Mouse (Mus musculus) G1E (cell line): ENCODE measurements around the gene Klc4. TPM values are rescaled to one million over a fixed set of nuclear protein-coding genes. Genes with fewer than 3 reads are reported as not detected.

Experiments
- ATAC-seq: 2 replicates; pipeline ENCODE4 v1.8.0; 2016; ENCODE audit warnings: mild to moderate bottlenecking; ENCODE audit not compliant: insufficient number of reproducible peaks, poor library complexity, low FRiP score, severe bottlenecking; ENCODE audit errors: extremely low read depth
- DNase-seq: peaks from one replicate; pipeline ENCODE4 v3.0.0; 2012; ENCODE audit warnings: low spot score
- H3K27me3 ChIP-seq: 2 replicates; pipeline ENCODE4 v1.6.1; 2012; ENCODE audit warnings: mild to moderate bottlenecking, low read length, inconsistent platforms; ENCODE audit not compliant: insufficient read depth
- H3K36me3 ChIP-seq: replicated peaks from 2 replicates; pipeline ENCODE3; 2012; ENCODE audit warnings: mild to moderate bottlenecking, inconsistent platforms
- H3K4me1 ChIP-seq: 2 replicates; pipeline ENCODE4 v1.6.1; 2012; ENCODE audit warnings: low read depth, low read length, inconsistent platforms, mixed read lengths; ENCODE audit not compliant: insufficient read depth
- H3K4me3 ChIP-seq: 2 replicates; pipeline ENCODE4 v1.5.1; 2012; ENCODE audit warnings: low read depth, mild to moderate bottlenecking, inconsistent platforms, low read length, moderate library complexity, mixed read lengths
- H3K9me3 ChIP-seq: replicated peaks from 2 replicates; pipeline ENCODE4 v1.6.1; 2012; ENCODE audit warnings: inconsistent platforms
- CTCF ChIP-seq: IDR thresholded peaks from 2 replicates; pipeline ENCODE4 v1.5.1; 2012; ENCODE audit warnings: low read depth, low read length, inconsistent platforms, mixed read lengths
- GATA1 ChIP-seq: IDR thresholded peaks from 2 replicates; pipeline ENCODE4 v1.6.1; 2012; ENCODE audit warnings: borderline replicate concordance, low read length, inconsistent platforms, mixed read lengths
- GATA2 ChIP-seq: IDR thresholded peaks from 2 replicates; pipeline ENCODE4 v1.6.1; 2012; ENCODE audit warnings: low read depth, low read length, inconsistent platforms, borderline replicate concordance
- POLR2AphosphoS5 ChIP-seq: IDR thresholded peaks from 2 replicates; pipeline ENCODE4 v1.6.1; 2012; ENCODE audit warnings: low read depth, low read length, inconsistent platforms; ENCODE audit not compliant: insufficient replicate concordance
- TAL1 ChIP-seq: conservative IDR thresholded peaks from 2 replicates; pipeline ENCODE4 v1.6.1; 2012; ENCODE audit warnings: low read depth, low read length, inconsistent platforms, mixed read lengths
- polyA plus RNA-seq: library from polyadenylated mRNA; stranded (reverse); fragments of >175 nt; gene quantifications from 2 replicates; pipeline ENCODE4 v1.2.3, GENCODE M21; 2012
- total RNA-seq, 2 experiments: library from RNA; stranded (forward) in 1 of 2; stranded (reverse) in 1 of 2; fragments of 200-1000 nt in 1 of 2; fragments of >200 nt in 1 of 2; fragmentation: Nextera tagmentation in 1 of 2; gene quantifications; 2 replicates each; pipeline ENCODE4 v1.2.3; 2014 to 2017

The Klc4 gene
- total and polyA plus RNA-seq, 3 experiments, result 1.3 to 11.7 (median 8.9) TPM

GRCm38 (mm10) chr17:46681466-46682118 lies 35.8 kb upstream of the Klc4 start:
- ATAC-seq, result no peak
- no peaks in the 10 kb centered on the region for H3K9me3 ChIP-seq
- no peak for DNase-seq
- peak overlapping the region; percentile 87 for H3K4me3 ChIP-seq
- no peaks in the 10 kb centered on the region for H3K27me3 ChIP-seq
- H3K4me1 ChIP-seq, result peaks cover 50% of the 10 kb centered on the region
- no peak for TF ChIP-seq POLR2AphosphoS5
- TF ChIP-seq CTCF, result no peak
- no peak for TF ChIP-seq GATA1
- no peak for TF ChIP-seq TAL1
- no peak for TF ChIP-seq GATA2
- peaks cover 76% of the 10 kb centered on the region for H3K36me3 ChIP-seq

GRCm38 (mm10) chr17:46680760-46681373 lies 35.0 kb upstream of the Klc4 start, which contains the start of gene Klhdc3:
Gene Klhdc3 (minus strand): TSS chr17:46680914.
- Histone ChIP-seq H3K4me3 (peak within 1 kb of the TSS; percentile 87), H3K36me3 (peaks cover 76% of the 10 kb centered on the region), H3K9me3 (no peaks in the 10 kb centered on the region), H3K4me1 (peaks cover 54% of the 10 kb centered on the region), H3K27me3 (no peaks in the 10 kb centered on the region)
- peak; percentile 90 for DNase-seq
- peak; percentile 95 for ATAC-seq
- no peak for TF ChIP-seq GATA1
- no peak for TF ChIP-seq TAL1
- TF ChIP-seq POLR2AphosphoS5, result no peak
- TF ChIP-seq CTCF, result no peak
- no peak for TF ChIP-seq GATA2

- Histone ChIP-seq H3K9me3 (no peaks in the 10 kb centered on the region), H3K4me1 (peaks cover 57% of the 10 kb centered on the region), H3K4me3 (peak overlapping the region; percentile 87), H3K27me3 (no peaks in the 10 kb centered on the region), H3K36me3 (peaks cover 76% of the 10 kb centered on the region)
- DNase-seq (peak; percentile 53), ATAC-seq (no peak)
- TF ChIP-seq POLR2AphosphoS5 (no peak), CTCF (no peak; the same call in 1 of the 2 replicates), TAL1 (no peak), GATA2 (no peak), GATA1 (no peak)
Measured at GRCm38 (mm10) chr17:46679843-46680759, 34.3 kb upstream of the Klc4 start.

- TF ChIP-seq TAL1 (no peak), GATA2 (no peak), GATA1 (no peak), POLR2AphosphoS5 (no peak)
- Histone ChIP-seq H3K4me1 (peaks cover 63% of the 10 kb centered on the region), H3K4me3 (peak overlapping the region; percentile 87; the same call in 1 of the 2 replicates), H3K9me3 (no peaks in the 10 kb centered on the region), H3K36me3 (peaks cover 73% of the 10 kb centered on the region), H3K27me3 (no peaks in the 10 kb centered on the region)
- DNase-seq (no peak), ATAC-seq (no peak)
Measured at GRCm38 (mm10) chr17:46678911-46679310, 33.1 kb upstream of the Klc4 start.

- Histone ChIP-seq H3K9me3 (no peaks in the 10 kb centered on the region), H3K27me3 (no peaks in the 10 kb centered on the region), H3K4me3 (peak within 1 kb of the TSS; percentile 87), H3K4me1 (peaks cover 63% of the 10 kb centered on the region), H3K36me3 (peaks cover 68% of the 10 kb centered on the region)
- DNase-seq (no peak), ATAC-seq (no peak)
- TF ChIP-seq GATA1, result no peak
- no peak for TF ChIP-seq CTCF
- TF ChIP-seq GATA2, result no peak
- no peak for TF ChIP-seq TAL1
- TF ChIP-seq POLR2AphosphoS5, result no peak
Measured at GRCm38 (mm10) chr17:46678416-46678815, 32.6 kb upstream of the Klc4 start, which contains the start of gene Mea1. Gene Mea1 (plus strand): TSS chr17:46678793.

GRCm38 (mm10) chr17:46674530-46675283 lies 28.9 kb upstream of the Klc4 start:
- H3K27me3 ChIP-seq, result no peaks in the 10 kb centered on the region
- H3K36me3 ChIP-seq, result peaks cover 83% of the 10 kb centered on the region
- ATAC-seq (no peak), DNase-seq (no peak)
- H3K4me1 ChIP-seq, result peaks cover 64% of the 10 kb centered on the region
- TF ChIP-seq CTCF (no peak), GATA2 (no peak), POLR2AphosphoS5 (no peak), GATA1 (no peak), TAL1 (no peak)
- H3K9me3 ChIP-seq, result no peaks in the 10 kb centered on the region
- peak overlapping the region; percentile 77 for H3K4me3 ChIP-seq
